Mouse (Mus musculus): Measurements from ENCODE around the gene Naip2. TPM values are rescaled to one million over a fixed set of nuclear protein-coding genes. Genes with fewer than 3 reads are reported as not detected.
"Not testable (repeated sequence)": the region's sequence is repeated elsewhere in the genome, so short reads cannot be mapped to it uniquely, and the experiment has no call there.

Naip2 gene
- 1.4 and 1.5 TPM in 2 replicates for polyA plus RNA-seq (2015; fragmentation: Nextera tagmentation; extraction: Ambion mirVana)

- not testable (repeated sequence) for H3K9me3 ChIP-seq (replicated peaks; ENCODE audit: control insufficient read depth, low read length); H3K9ac ChIP-seq (ENCODE audit: low read length); H3K27ac ChIP-seq (ENCODE audit: low read length); H3K4me3 ChIP-seq (replicated peaks; ENCODE audit: low read length); H3K4me2 ChIP-seq (ENCODE audit: low read depth, low read length); H3K27me3 ChIP-seq (ENCODE audit: control insufficient read depth, insufficient read depth, low read length); H3K4me1 ChIP-seq (ENCODE audit: control insufficient read depth, insufficient read depth, low read length); H3K36me3 ChIP-seq (ENCODE audit: control insufficient read depth, insufficient read depth, low read length)
- WGBS, result 32% methylated on average over 3 of the region's 3 CpGs
- peak; percentile 64; the same call in 1 of the 2 replicates for ATAC-seq (ENCODE audit: insufficient read depth, low FRiP score)
Measured at GRCm38 (mm10) chr13:100201659-100202333, at the start of gene Naip2. TSS of gene Naip2 (minus strand) at chr13:100202092.

- H3K36me3 ChIP-seq (ENCODE audit: control insufficient read depth, insufficient read depth, low read length); H3K27me3 ChIP-seq (ENCODE audit: control insufficient read depth, insufficient read depth, low read length); ATAC-seq (ENCODE audit: insufficient read depth, low FRiP score); H3K27ac ChIP-seq (ENCODE audit: low read length); H3K4me1 ChIP-seq (ENCODE audit: control insufficient read depth, insufficient read depth, low read length); H3K9me3 ChIP-seq (replicated peaks; ENCODE audit: control insufficient read depth, low read length); H3K4me3 ChIP-seq (replicated peaks; ENCODE audit: low read length); H3K4me2 ChIP-seq (ENCODE audit: low read depth, low read length); H3K9ac ChIP-seq (ENCODE audit: low read length): not testable (repeated sequence)
- 76% methylated on average over 5 of the region's 5 CpGs for WGBS
Measured at GRCm38 (mm10) chr13:100246896-100247519, 45.1 kb upstream of the Naip2 start.

GRCm38 (mm10) chr13:100246223-100246622, 44.3 kb upstream of the Naip2 start, which contains the start of gene Naip5:
TSS of gene Naip5 (minus strand) at chr13:100246323.
- not testable (repeated sequence) for H3K27me3 ChIP-seq (ENCODE audit: control insufficient read depth, insufficient read depth, low read length); H3K4me3 ChIP-seq (replicated peaks; ENCODE audit: low read length); H3K9me3 ChIP-seq (replicated peaks; ENCODE audit: control insufficient read depth, low read length); ATAC-seq (ENCODE audit: insufficient read depth, low FRiP score); H3K4me1 ChIP-seq (ENCODE audit: control insufficient read depth, insufficient read depth, low read length); H3K4me2 ChIP-seq (ENCODE audit: low read depth, low read length); H3K36me3 ChIP-seq (ENCODE audit: control insufficient read depth, insufficient read depth, low read length); H3K9ac ChIP-seq (ENCODE audit: low read length); H3K27ac ChIP-seq (ENCODE audit: low read length)
- 72% methylated on average over 4 of the region's 4 CpGs for WGBS

- no peaks in the 10 kb centered on the region for H3K36me3 ChIP-seq (ENCODE audit: control insufficient read depth, insufficient read depth, low read length)
- ATAC-seq (ENCODE audit: insufficient read depth, low FRiP score), result no peak; the same call in 1 of the 2 replicates
- no peaks in the 10 kb centered on the region for H3K9me3 ChIP-seq (replicated peaks; ENCODE audit: control insufficient read depth, low read length)
- H3K27me3 ChIP-seq (ENCODE audit: control insufficient read depth, insufficient read depth, low read length), result no peaks in the 10 kb centered on the region
- no peak overlapping the region for H3K4me3 ChIP-seq (replicated peaks; ENCODE audit: low read length)
- no peaks in the 10 kb centered on the region for H3K4me1 ChIP-seq (ENCODE audit: control insufficient read depth, insufficient read depth, low read length)
- no peak overlapping the region for H3K27ac ChIP-seq (ENCODE audit: low read length)
- no peak overlapping the region for H3K9ac ChIP-seq (ENCODE audit: low read length)
- no peak overlapping the region for H3K4me2 ChIP-seq (ENCODE audit: low read depth, low read length)
Measured at GRCm38 (mm10) chr13:100243702-100244101, 41.8 kb upstream of the Naip2 start.

GRCm38 (mm10) chr13:100213683-100214082, 11.8 kb upstream of the Naip2 start:
- H3K27me3 ChIP-seq (ENCODE audit: control insufficient read depth, insufficient read depth, low read length); H3K9ac ChIP-seq (ENCODE audit: low read length); H3K4me3 ChIP-seq (replicated peaks; ENCODE audit: low read length); H3K4me2 ChIP-seq (ENCODE audit: low read depth, low read length); H3K36me3 ChIP-seq (ENCODE audit: control insufficient read depth, insufficient read depth, low read length); H3K4me1 ChIP-seq (ENCODE audit: control insufficient read depth, insufficient read depth, low read length); H3K9me3 ChIP-seq (replicated peaks; ENCODE audit: control insufficient read depth, low read length); ATAC-seq (ENCODE audit: insufficient read depth, low FRiP score); H3K27ac ChIP-seq (ENCODE audit: low read length): not testable (repeated sequence)
- 62% methylated on average over 1 of the region's 1 CpGs for WGBS

GRCm38 (mm10) chr13:100210540-100210939, 8.6 kb upstream of the Naip2 start:
- no peak overlapping the region for H3K4me2 ChIP-seq (ENCODE audit: low read depth, low read length)
- WGBS, result 23% methylated on average over 8 of the region's 8 CpGs
- H3K27ac ChIP-seq (ENCODE audit: low read length), result no peak overlapping the region
- H3K4me3 ChIP-seq (replicated peaks; ENCODE audit: low read length), result no peak overlapping the region
- H3K27me3 ChIP-seq (ENCODE audit: control insufficient read depth, insufficient read depth, low read length), result no peaks in the 10 kb centered on the region
- H3K4me1 ChIP-seq (ENCODE audit: control insufficient read depth, insufficient read depth, low read length), result no peaks in the 10 kb centered on the region
- H3K9me3 ChIP-seq (replicated peaks; ENCODE audit: control insufficient read depth, low read length), result no peaks in the 10 kb centered on the region
- H3K36me3 ChIP-seq (ENCODE audit: control insufficient read depth, insufficient read depth, low read length), result no peaks in the 10 kb centered on the region
- ATAC-seq (ENCODE audit: insufficient read depth, low FRiP score), result no peak
- no peak overlapping the region for H3K9ac ChIP-seq (ENCODE audit: low read length)

- Histone ChIP-seq H3K9ac (ENCODE audit: low read length) (no peak overlapping the region), H3K4me2 (ENCODE audit: low read depth, low read length) (no peak overlapping the region), H3K27me3 (ENCODE audit: control insufficient read depth, insufficient read depth, low read length) (no peaks in the 10 kb centered on the region), H3K4me3 (replicated peaks; ENCODE audit: low read length) (no peak overlapping the region), H3K36me3 (ENCODE audit: control insufficient read depth, insufficient read depth, low read length) (no peaks in the 10 kb centered on the region), H3K27ac (ENCODE audit: low read length) (no peak overlapping the region), H3K9me3 (replicated peaks; ENCODE audit: control insufficient read depth, low read length) (no peaks in the 10 kb centered on the region), H3K4me1 (ENCODE audit: control insufficient read depth, insufficient read depth, low read length) (no peaks in the 10 kb centered on the region)
- no peak for ATAC-seq (ENCODE audit: insufficient read depth, low FRiP score)
- 63% methylated on average over 1 of the region's 1 CpGs for WGBS
Measured at GRCm38 (mm10) chr13:100203319-100203718, 1.4 kb upstream of the Naip2 start.

GRCm38 (mm10) chr13:100200778-100201177, 1.1 kb downstream of the Naip2 start:
- H3K27me3 ChIP-seq (ENCODE audit: control insufficient read depth, insufficient read depth, low read length), result no peaks in the 10 kb centered on the region
- no peak for ATAC-seq (ENCODE audit: insufficient read depth, low FRiP score)
- H3K4me3 ChIP-seq (replicated peaks; ENCODE audit: low read length), result no peak overlapping the region
- no peak overlapping the region for H3K27ac ChIP-seq (ENCODE audit: low read length)
- no peaks in the 10 kb centered on the region for H3K9me3 ChIP-seq (replicated peaks; ENCODE audit: control insufficient read depth, low read length)
- no peak overlapping the region for H3K4me2 ChIP-seq (ENCODE audit: low read depth, low read length)
- no peak overlapping the region for H3K9ac ChIP-seq (ENCODE audit: low read length)
- H3K36me3 ChIP-seq (ENCODE audit: control insufficient read depth, insufficient read depth, low read length), result no peaks in the 10 kb centered on the region
- H3K4me1 ChIP-seq (ENCODE audit: control insufficient read depth, insufficient read depth, low read length), result no peaks in the 10 kb centered on the region

GRCm38 (mm10) chr13:100195421-100195820, 6.5 kb downstream of the Naip2 start:
- Histone ChIP-seq H3K4me3 (replicated peaks; ENCODE audit: low read length) (no peak overlapping the region), H3K9me3 (replicated peaks; ENCODE audit: control insufficient read depth, low read length) (no peaks in the 10 kb centered on the region), H3K9ac (ENCODE audit: low read length) (no peak overlapping the region), H3K27ac (ENCODE audit: low read length) (no peak overlapping the region), H3K36me3 (ENCODE audit: control insufficient read depth, insufficient read depth, low read length) (no peaks in the 10 kb centered on the region), H3K4me2 (ENCODE audit: low read depth, low read length) (no peak overlapping the region), H3K4me1 (ENCODE audit: control insufficient read depth, insufficient read depth, low read length) (no peaks in the 10 kb centered on the region), H3K27me3 (ENCODE audit: control insufficient read depth, insufficient read depth, low read length) (no peaks in the 10 kb centered on the region)
- WGBS, result 69% methylated on average over 3 of the region's 3 CpGs
- no peak for ATAC-seq (ENCODE audit: insufficient read depth, low FRiP score)

All from stomach, embryonic 16.5 days (tissue).